Comparison of ENCODE assay signal across 10 mouse cellular contexts in the genomic region with DNA sequence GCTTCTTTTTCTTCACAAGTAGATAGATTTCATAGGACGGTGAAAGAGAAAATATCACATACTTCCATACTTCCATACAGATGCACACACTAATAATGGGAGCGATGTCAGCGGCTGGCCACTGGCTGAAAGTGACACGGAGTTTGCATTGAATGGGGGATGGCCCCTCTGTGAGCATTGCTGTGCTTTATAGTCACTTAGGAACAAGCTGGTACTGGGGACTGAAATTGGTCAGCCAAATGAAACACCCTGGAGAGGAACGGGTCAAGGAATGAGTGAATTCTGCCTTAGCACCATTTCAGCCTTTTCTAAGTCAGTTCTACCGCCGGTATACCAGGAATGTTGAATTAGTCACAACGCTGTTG.
DNase-seq lines count a peak whose midpoint lies in the region; ATAC-seq lines count a peak whose summit lies in the region.
"Had no signal": no experiment of that assay in that cellular context is flagged by ENCODE, and none has a peak within 500 bp of the region (broad histone marks: within the 10 kb centered on the region; RNA-seq: fewer than 3 reads in every experiment).

No protein-coding gene starts in this region.

- peak overlapping the region; percentile 72 for H3K4me2 ChIP-seq in heart, embryonic 15.5 days
- H3K4me2 ChIP-seq in intestine, embryonic 15.5 days (replicated peaks): peak overlapping the region; percentile 88
- H3K4me2 ChIP-seq in neural tube, embryonic 12.5 days (replicated peaks): peak overlapping the region; percentile 79

- 51% methylated on average over 8 of the region's 8 CpGs for WGBS in heart, embryonic 15.5 days
- 65% methylated on average over 8 of the region's 8 CpGs for WGBS in forebrain, embryonic 10.5 days
- 66% methylated on average over 8 of the region's 8 CpGs for WGBS in intestine, embryonic 15.5 days
- 70% methylated on average over 8 of the region's 8 CpGs for WGBS in neural tube, embryonic 12.5 days

- peak overlapping the region; percentile 66 for H3K9ac ChIP-seq in heart, embryonic 15.5 days
- H3K9ac ChIP-seq in intestine, embryonic 15.5 days: no peak overlapping the region
- no peak overlapping the region for H3K9ac ChIP-seq in neural tube, embryonic 12.5 days

- intact Hi-C loops in heart, postnatal 36 days (cut with DNase I): loop anchor here (2.0 kb wide), 1 partner anchor 32 kb away; no protein-coding TSS in a partner anchor
- intact Hi-C loops in left cerebral cortex, postnatal 14 days (cut with DNase I): loop anchor here (5.0 to 10.0 kb wide), 2 partner anchors 72 to 174 kb away; no protein-coding TSS in a partner anchor

- no peak for ATAC-seq in heart, embryonic 15.5 days (replicated peaks; ENCODE audit: insufficient number of reproducible peaks, insufficient read depth, low FRiP score, low read depth)
- ATAC-seq in intestine, embryonic 15.5 days: no peak
- no peak for ATAC-seq in neural tube, embryonic 12.5 days (ENCODE audit: low FRiP score, low read depth)

- no peak for DNase-seq in heart, postnatal 36 days
- DNase-seq in forebrain, embryonic 10.5 days (ENCODE audit: extremely low spot score, low spot score): no peak
- no peak for DNase-seq in right cerebral cortex, postnatal 36 days (ENCODE audit: low spot score in 2 of 2)
- no peak for DNase-seq in layer of hippocampus, postnatal 36 days
- DNase-seq in left cerebral cortex, postnatal 14 days (ENCODE audit: low spot score in 2 of 2): no peak
- DNase-seq: right cerebral cortex, postnatal 25 days had no signal

- H3K9me3 ChIP-seq in heart, embryonic 15.5 days (replicated peaks): no peaks in the 10 kb centered on the region
- no peaks in the 10 kb centered on the region for H3K9me3 ChIP-seq in forebrain, embryonic 10.5 days
- no peaks in the 10 kb centered on the region for H3K9me3 ChIP-seq in intestine, embryonic 15.5 days
- no peaks in the 10 kb centered on the region for H3K9me3 ChIP-seq in neural tube, embryonic 12.5 days

- H3K36me3 ChIP-seq in heart, embryonic 15.5 days: no peaks in the 10 kb centered on the region
- H3K36me3 ChIP-seq in forebrain, embryonic 10.5 days (replicated peaks): no peaks in the 10 kb centered on the region
- H3K36me3 ChIP-seq in intestine, embryonic 15.5 days: no peaks in the 10 kb centered on the region
- no peaks in the 10 kb centered on the region for H3K36me3 ChIP-seq in neural tube, embryonic 12.5 days
- H3K36me3 ChIP-seq: G1E had no signal

- H3K4me1 ChIP-seq in heart, embryonic 15.5 days (replicated peaks): peaks cover 13% of the 10 kb centered on the region
- H3K4me1 ChIP-seq in forebrain, embryonic 10.5 days: peaks cover 41% of the 10 kb centered on the region
- H3K4me1 ChIP-seq in intestine, embryonic 15.5 days (replicated peaks): no peaks in the 10 kb centered on the region; the same call in 1 of the 2 replicates
- 0 out of 2 replicates have a peak, but pooled peaks cover 12% of the 10 kb centered on the region for H3K4me1 ChIP-seq in neural tube, embryonic 12.5 days

- H3K27me3 ChIP-seq in heart, embryonic 15.5 days: no peaks in the 10 kb centered on the region
- no peaks in the 10 kb centered on the region; the same call in 1 of the 2 replicates for H3K27me3 ChIP-seq in forebrain, embryonic 10.5 days (ENCODE audit: poor library complexity, severe bottlenecking)
- no peaks in the 10 kb centered on the region for H3K27me3 ChIP-seq in intestine, embryonic 15.5 days (replicated peaks)
- no peaks in the 10 kb centered on the region for H3K27me3 ChIP-seq in neural tube, embryonic 12.5 days (replicated peaks)

- peak overlapping the region; percentile 88 for H3K27ac ChIP-seq in heart, embryonic 15.5 days
- H3K27ac ChIP-seq in forebrain, embryonic 10.5 days: peak overlapping the region; percentile 97
- 0 out of 2 replicates have a peak overlapping the region, but pooled peaks have one; percentile 17 for H3K27ac ChIP-seq in intestine, embryonic 15.5 days
- H3K27ac ChIP-seq in neural tube, embryonic 12.5 days: no peak overlapping the region

- H3K4me3 ChIP-seq in heart, embryonic 15.5 days: peak overlapping the region; percentile 59
- peak overlapping the region; percentile 71 for H3K4me3 ChIP-seq in forebrain, embryonic 10.5 days
- H3K4me3 ChIP-seq in intestine, embryonic 15.5 days (replicated peaks): peak overlapping the region; percentile 50; the same call in 1 of the 2 replicates
- peak overlapping the region; percentile 56 for H3K4me3 ChIP-seq in neural tube, embryonic 12.5 days
